15 mouse cellular contexts compared by ENCODE assay signal in the genomic region with DNA sequence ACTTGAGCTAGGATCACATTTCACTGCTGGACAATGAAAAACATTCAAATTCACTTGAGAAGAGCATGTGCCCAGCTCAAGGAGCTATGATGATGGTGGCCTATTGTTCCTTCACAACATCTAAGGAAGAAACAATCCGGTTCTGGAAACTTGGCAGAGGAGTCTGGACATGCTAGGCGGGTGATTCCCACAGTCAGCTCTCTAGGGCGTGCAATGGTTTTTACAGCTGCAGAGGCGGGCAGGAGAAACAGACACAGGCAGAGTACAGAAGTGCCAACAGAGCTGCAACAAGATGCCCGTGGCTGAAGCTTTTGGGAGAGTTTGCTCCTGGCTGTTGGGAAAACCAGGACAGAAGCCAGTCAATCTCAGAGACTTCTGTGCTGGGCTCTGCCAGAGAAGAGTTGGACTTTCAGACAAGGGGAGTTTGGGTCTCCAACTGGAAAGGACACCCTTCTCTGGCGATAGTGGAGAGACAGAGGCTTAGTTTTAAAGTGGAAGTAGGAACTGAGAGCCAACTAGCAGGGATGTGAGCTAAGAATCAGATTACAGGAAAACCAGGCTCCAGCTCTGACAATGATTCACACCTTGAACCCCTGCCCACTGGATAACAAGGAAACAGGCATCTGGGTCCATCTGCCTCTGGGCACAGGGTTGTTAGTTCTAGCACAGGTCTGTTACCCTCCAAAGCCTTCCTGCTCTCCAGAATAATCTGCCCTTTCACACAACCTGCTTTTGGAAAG. TPM values are rescaled to one million over a fixed set of nuclear protein-coding genes. Genes with fewer than 3 reads are reported as not detected.
DNase-seq lines count a peak whose midpoint lies in the region; ATAC-seq lines count a peak whose summit lies in the region.
"Had no signal": no experiment of that assay in that cellular context is flagged by ENCODE, and none has a peak within 500 bp of the region (broad histone marks: within the 10 kb centered on the region; RNA-seq: fewer than 3 reads in every experiment).

No protein-coding gene starts in this region.

- H3K4me1 ChIP-seq in embryonic facial prominence, embryonic 15.5 days = no peaks in the 10 kb centered on the region
- H3K4me1 ChIP-seq in embryonic facial prominence, embryonic 10.5 days = peaks cover 19% of the 10 kb centered on the region
- H3K4me1 ChIP-seq in heart, embryonic 13.5 days = peaks cover 28% of the 10 kb centered on the region
- no peaks in the 10 kb centered on the region for H3K4me1 ChIP-seq in midbrain, embryonic 11.5 days (ENCODE audit: control insufficient read depth, insufficient read depth, low read length)
- H3K4me1 ChIP-seq: midbrain, embryonic 12.5 days; neural tube, embryonic 12.5 days had no signal

- no peak overlapping the region for H3K9ac ChIP-seq in embryonic facial prominence, embryonic 15.5 days
- 0 out of 2 replicates have a peak overlapping the region, but pooled peaks have one; percentile 0 for H3K9ac ChIP-seq in heart, embryonic 13.5 days
- no peak overlapping the region for H3K9ac ChIP-seq in midbrain, embryonic 11.5 days (ENCODE audit: low read length)
- H3K9ac ChIP-seq: midbrain, embryonic 12.5 days; neural tube, embryonic 12.5 days had no signal

- no peak for ATAC-seq in embryonic facial prominence, embryonic 15.5 days (ENCODE audit: insufficient number of reproducible peaks, low FRiP score, low TSS enrichment, low read depth)
- ATAC-seq in heart, embryonic 13.5 days (ENCODE audit: extremely low read depth, insufficient number of reproducible peaks, low FRiP score, low TSS enrichment) = no peak
- ATAC-seq in midbrain, embryonic 11.5 days (ENCODE audit: low FRiP score) = no peak
- ATAC-seq: forebrain, embryonic 16.5 days had no signal

- H3K9me3 ChIP-seq in embryonic facial prominence, embryonic 15.5 days (replicated peaks) = no peaks in the 10 kb centered on the region
- no peaks in the 10 kb centered on the region for H3K9me3 ChIP-seq in embryonic facial prominence, embryonic 10.5 days
- no peaks in the 10 kb centered on the region for H3K9me3 ChIP-seq in heart, embryonic 13.5 days
- no peaks in the 10 kb centered on the region for H3K9me3 ChIP-seq in midbrain, embryonic 11.5 days (ENCODE audit: control insufficient read depth, low read length)
- H3K9me3 ChIP-seq: midbrain, embryonic 12.5 days; neural tube, embryonic 12.5 days had no signal

- no peak overlapping the region for H3K4me3 ChIP-seq in embryonic facial prominence, embryonic 15.5 days (replicated peaks)
- H3K4me3 ChIP-seq in embryonic facial prominence, embryonic 10.5 days = no peak overlapping the region
- no peak overlapping the region for H3K4me3 ChIP-seq in heart, embryonic 13.5 days
- H3K4me3 ChIP-seq in midbrain, embryonic 11.5 days (ENCODE audit: low read depth, low read length) = no peak overlapping the region
- H3K4me3 ChIP-seq: midbrain, embryonic 12.5 days; neural tube, embryonic 12.5 days had no signal

- DNase-seq in embryonic facial prominence, embryonic 10.5 days (ENCODE audit: low spot score) = no peak
- peak; percentile 71 for DNase-seq in 3134 (ENCODE audit: extremely low read depth, insufficient read length, low spot score)
- peak; percentile 91 for DNase-seq in fat pad, adult 2 months (ENCODE audit: extremely low read depth, low read depth, low spot score)
- DNase-seq in midbrain, embryonic 11.5 days (ENCODE audit: low spot score, missing footprints) = no peak
- DNase-seq in B cell, adult 2 months = no peak
- DNase-seq in cerebellum, adult 9-10 months = no peak
- DNase-seq: cerebellum, adult 11 months; kidney, adult 11 months; layer of hippocampus, adult 9-11 months; thymus, postnatal 14 days had no signal

- no peak overlapping the region for H3K4me2 ChIP-seq in embryonic facial prominence, embryonic 15.5 days (replicated peaks)
- no peak overlapping the region for H3K4me2 ChIP-seq in heart, embryonic 13.5 days
- H3K4me2 ChIP-seq in midbrain, embryonic 11.5 days = no peak overlapping the region
- H3K4me2 ChIP-seq: midbrain, embryonic 12.5 days; neural tube, embryonic 12.5 days had no signal

- no peaks in the 10 kb centered on the region for H3K27me3 ChIP-seq in embryonic facial prominence, embryonic 15.5 days
- H3K27me3 ChIP-seq in embryonic facial prominence, embryonic 10.5 days (replicated peaks; ENCODE audit: low read depth, poor library complexity, severe bottlenecking) = no peaks in the 10 kb centered on the region
- H3K27me3 ChIP-seq in heart, embryonic 13.5 days (replicated peaks) = no peaks in the 10 kb centered on the region
- no peaks in the 10 kb centered on the region for H3K27me3 ChIP-seq in midbrain, embryonic 11.5 days (ENCODE audit: control insufficient read depth, insufficient read depth, low read length)
- H3K27me3 ChIP-seq: midbrain, embryonic 12.5 days; neural tube, embryonic 12.5 days had no signal

- no peaks in the 10 kb centered on the region for H3K36me3 ChIP-seq in embryonic facial prominence, embryonic 15.5 days
- H3K36me3 ChIP-seq in embryonic facial prominence, embryonic 10.5 days (replicated peaks) = no peaks in the 10 kb centered on the region
- peaks cover 7% of the 10 kb centered on the region; the same call in 1 of the 2 replicates for H3K36me3 ChIP-seq in heart, embryonic 13.5 days
- H3K36me3 ChIP-seq in midbrain, embryonic 11.5 days (ENCODE audit: control insufficient read depth, insufficient read depth, low read length) = no peaks in the 10 kb centered on the region
- H3K36me3 ChIP-seq: midbrain, embryonic 12.5 days; neural tube, embryonic 12.5 days had no signal

- WGBS in embryonic facial prominence, embryonic 15.5 days = 55% methylated on average over 6 of the region's 6 CpGs
- WGBS in embryonic facial prominence, embryonic 10.5 days = 84% methylated on average over 6 of the region's 6 CpGs
- 62% methylated on average over 6 of the region's 6 CpGs for WGBS in heart, embryonic 13.5 days
- WGBS in midbrain, embryonic 11.5 days = 82% methylated on average over 6 of the region's 6 CpGs

- H3K27ac ChIP-seq in embryonic facial prominence, embryonic 15.5 days (replicated peaks) = 0 out of 2 replicates have a peak overlapping the region, but pooled peaks have one; percentile 4
- no peak overlapping the region for H3K27ac ChIP-seq in embryonic facial prominence, embryonic 10.5 days (replicated peaks)
- peak overlapping the region; percentile 49; the same call in 1 of the 2 replicates for H3K27ac ChIP-seq in heart, embryonic 13.5 days (replicated peaks)
- no peak overlapping the region for H3K27ac ChIP-seq in midbrain, embryonic 11.5 days (ENCODE audit: low read depth, low read length)
- H3K27ac ChIP-seq: midbrain, embryonic 12.5 days; neural tube, embryonic 12.5 days had no signal

RNA-seq across cellular contexts. Expression of gene Itpr2, which starts 28.6 kb away (rescaled TPM):
- polyA plus RNA-seq in embryonic facial prominence, embryonic 15.5 days (2015; fragmentation: Nextera tagmentation; extraction: Ambion mirVana) = 13.3 and 14.4 TPM in 2 replicates
- polyA plus RNA-seq in embryonic facial prominence, embryonic 10.5 days (2016; fragmentation: Nextera tagmentation; extraction: Ambion mirVana) = 4.5 and 5.2 TPM in 2 replicates
- polyA plus RNA-seq in heart, embryonic 13.5 days (2015; fragmentation: Nextera tagmentation; extraction: Ambion mirVana) = 31.2 and 31.4 TPM in 2 replicates
- polyA plus RNA-seq in midbrain, embryonic 11.5 days (2014; fragmentation: Nextera tagmentation; extraction: Ambion mirVana) = 3.9 and 4.5 TPM in 2 replicates

Comparison
In these comparisons a context has a peak if more than half of its experiments do, and no peak if none do; other contexts are left out.
1. H3K27ac ChIP-seq: peak in embryonic facial prominence, embryonic 15.5 days (single experiment) and heart, embryonic 13.5 days (single experiment); none in embryonic facial prominence, embryonic 10.5 days (single experiment) and midbrain, embryonic 11.5 days (single experiment).
2. DNase-seq: peak in 3134 (single experiment) and fat pad, adult 2 months (single experiment); none in embryonic facial prominence, embryonic 10.5 days (single experiment), midbrain, embryonic 11.5 days (single experiment), B cell, adult 2 months (0 of 2) and cerebellum, adult 9-10 months (single experiment).